Mouse (Mus musculus) heart, postnatal 0 days (tissue): ENCODE measurements around the gene Stk10. TPM values are rescaled to one million over a fixed set of nuclear protein-coding genes. Genes with fewer than 3 reads are reported as not detected.

Experiments used
- ATAC-seq: fragments of 200-750 bp; cut with Nextera tagmentation; 2 replicates; pipeline ENCODE4 v1.8.0; 2017; ENCODE audit warnings: low read depth, moderate number of reproducible peaks, moderate library complexity; ENCODE audit not compliant: insufficient read depth
- DNase-seq: peaks from one replicate; pipeline ENCODE4 v3.0.0-alpha.2; 2016; ENCODE audit warnings: low spot score
- H3K27ac ChIP-seq: fragments of 300-500 bp; sonication (generic); 2 replicates; pipeline ENCODE4 v1.5.1; 2014; ENCODE audit warnings: low read depth, mild to moderate bottlenecking
- H3K27me3 ChIP-seq: fragments of 300-500 bp; sonication (generic); 2 replicates; pipeline ENCODE4 v1.6.1; 2014; ENCODE audit warnings: low read length, mixed read lengths; ENCODE audit not compliant: control insufficient read depth, insufficient read depth
- H3K36me3 ChIP-seq: fragments of 300-500 bp; sonication (generic); replicated peaks from 2 replicates; pipeline ENCODE4 v1.6.1; 2014; ENCODE audit warnings: low read length, mixed read lengths; ENCODE audit not compliant: control insufficient read depth, insufficient read depth
- H3K4me1 ChIP-seq: fragments of 300-500 bp; sonication (generic); 2 replicates; pipeline ENCODE4 v1.6.1; 2014; ENCODE audit warnings: antibody characterized with exemption; ENCODE audit not compliant: control insufficient read depth, insufficient read depth
- H3K4me2 ChIP-seq: fragments of 300-500 bp; sonication (generic); 2 replicates; pipeline ENCODE4 v1.6.1; 2014; ENCODE audit warnings: low read depth, mild to moderate bottlenecking, low read length, moderate library complexity
- H3K4me3 ChIP-seq: fragments of 300-500 bp; sonication (generic); 2 replicates; pipeline ENCODE4 v1.5.1; 2014; ENCODE audit warnings: low read depth, low read length
- H3K9ac ChIP-seq: fragments of 300-500 bp; sonication (generic); replicated peaks from 2 replicates; pipeline ENCODE4 v1.6.1; 2014; ENCODE audit warnings: low read depth, low read length, mixed read lengths
- H3K9me3 ChIP-seq: fragments of 300-500 bp; sonication (generic); replicated peaks from 2 replicates; pipeline ENCODE4 v1.6.1; 2016; ENCODE audit warnings: low read length; ENCODE audit not compliant: control insufficient read depth
- CTCF ChIP-seq: IDR thresholded peaks from 2 replicates; pipeline ENCODE4 v1.5.1; 2016; ENCODE audit warnings: antibody characterized with exemption, control low read depth, low read depth
- EP300 ChIP-seq: IDR thresholded peaks from 2 replicates; pipeline ENCODE4 v1.6.1; 2016; ENCODE audit warnings: antibody characterized with exemption, low read depth
- WGBS: fragments of 180-500 bp; shearing (Covaris S2); extraction: QIAGEN DNeasy Blood & Tissue Kit; methylation state at CpG from one replicate; pipeline ENCODE4 v1.1.7; 2014; 5-methylcytosine and 5-hydroxymethylcytosine counted together
- polyA plus RNA-seq: library from polyadenylated mRNA; unstranded; fragments of >200 nt; fragmentation: Nextera tagmentation; extraction: Ambion mirVana; gene quantifications from 2 replicates; pipeline ENCODE4 v1.2.1, GENCODE M21; 2015
- total RNA-seq: library from RNA; depleted of rRNA; stranded (reverse); fragments of >200 nt; gene quantifications from 2 replicates; pipeline ENCODE4 v1.2.3, GENCODE M21; 2014; ENCODE audit warnings: low replicate concordance

The Stk10 gene
- total and polyA plus RNA-seq, 2 experiments from 2014 or later = 1.6 to 4.3 TPM

- TF ChIP-seq EP300 (no peak), CTCF (no peak)
- no peak for ATAC-seq
- WGBS = 90% methylated on average over 2 of the region's 2 CpGs
These were observed 40.6 kb downstream of the Stk10 start for GRCm38 (mm10) chr11:32573669-32574068.

GRCm38 (mm10) chr11:32575964-32576759 is 43.1 kb downstream of the Stk10 start:
- 78% methylated on average over 6 of the region's 6 CpGs for WGBS
- TF ChIP-seq EP300 (no peak), CTCF (no peak)
- no peak for DNase-seq

More at GRCm38 (mm10) chr11:32573669-32574068, 40.6 kb downstream of the Stk10 start:
- Histone ChIP-seq H3K36me3 (no peaks in the 10 kb centered on the region), H3K4me2 (no peak overlapping the region), H3K4me1 (no peaks in the 10 kb centered on the region), H3K27ac (no peak overlapping the region), H3K9me3 (0 out of 2 replicates have a peak, but pooled peaks cover 5% of the 10 kb centered on the region), H3K9ac (no peak overlapping the region), H3K27me3 (no peaks in the 10 kb centered on the region), H3K4me3 (no peak overlapping the region)
- no peak for DNase-seq

GRCm38 (mm10) chr11:32576760-32577050 is 43.6 kb downstream of the Stk10 start:
- H3K9me3 ChIP-seq = no peaks in the 10 kb centered on the region
- no peaks in the 10 kb centered on the region for H3K4me1 ChIP-seq
- DNase-seq = no peak
- no peaks in the 10 kb centered on the region for H3K36me3 ChIP-seq
- ATAC-seq = no peak
- TF ChIP-seq CTCF = no peak
- no peak for TF ChIP-seq EP300
- no peak overlapping the region for H3K9ac ChIP-seq
- no peak overlapping the region for H3K4me3 ChIP-seq
- H3K27ac ChIP-seq = no peak overlapping the region
- no peaks in the 10 kb centered on the region for H3K27me3 ChIP-seq
- no peak overlapping the region for H3K4me2 ChIP-seq
- 44% methylated on average over 5 of the region's 5 CpGs for WGBS

More at GRCm38 (mm10) chr11:32575964-32576759, 43.1 kb downstream of the Stk10 start:
- H3K27ac ChIP-seq = no peak overlapping the region
- H3K4me1 ChIP-seq = no peaks in the 10 kb centered on the region
- ATAC-seq = no peak
- H3K9ac ChIP-seq = no peak overlapping the region
- no peak overlapping the region for H3K4me2 ChIP-seq
- no peaks in the 10 kb centered on the region for H3K9me3 ChIP-seq
- H3K36me3 ChIP-seq = no peaks in the 10 kb centered on the region
- no peaks in the 10 kb centered on the region for H3K27me3 ChIP-seq
- no peak overlapping the region for H3K4me3 ChIP-seq

- Histone ChIP-seq H3K27ac (no peak overlapping the region), H3K27me3 (no peaks in the 10 kb centered on the region), H3K4me3 (no peak overlapping the region), H3K9ac (no peak overlapping the region), H3K9me3 (no peaks in the 10 kb centered on the region), H3K4me1 (no peaks in the 10 kb centered on the region; the same call in 1 of the 2 replicates), H3K36me3 (no peaks in the 10 kb centered on the region), H3K4me2 (no peak overlapping the region)
- DNase-seq (no peak), ATAC-seq (peak; percentile 66; the same call in 1 of the 2 replicates)
- 81% methylated on average over 16 of the region's 16 CpGs for WGBS
- TF ChIP-seq CTCF = no peak
- no peak for TF ChIP-seq EP300
These were observed 47.3 kb downstream of the Stk10 start for GRCm38 (mm10) chr11:32580305-32580947.

GRCm38 (mm10) chr11:32581031-32581430 is 47.9 kb downstream of the Stk10 start:
- 42% methylated on average over 2 of the region's 2 CpGs for WGBS
- Histone ChIP-seq H3K4me3 (no peak overlapping the region), H3K9me3 (no peaks in the 10 kb centered on the region), H3K4me2 (no peak overlapping the region), H3K9ac (no peak overlapping the region), H3K27me3 (no peaks in the 10 kb centered on the region), H3K4me1 (no peaks in the 10 kb centered on the region; the same call in 1 of the 2 replicates), H3K36me3 (no peaks in the 10 kb centered on the region), H3K27ac (no peak overlapping the region)
- ATAC-seq (no peak), DNase-seq (no peak)
- TF ChIP-seq EP300 (no peak), CTCF (no peak)
